Mouse (Mus musculus): ENCODE measurements around the gene Polr3gl. TPM values are rescaled to one million over a fixed set of nuclear protein-coding genes. Genes with fewer than 3 reads are reported as not detected.
A peak's percentile ranks its signal among the peaks of the same experiment; 100 is the strongest.

Gene Polr3gl
- polyA plus RNA-seq, 1 experiment = 111 TPM

GRCm38 (mm10) chr3:96559398-96559910, 34.5 kb downstream of the Polr3gl start:
- TF ChIP-seq POLR2A (IDR thresholded peaks at IDR 0.05; ENCODE audit: borderline replicate concordance, low read depth, low read length) = no peak
- TF ChIP-seq CTCF (IDR thresholded peaks at IDR 0.05; ENCODE audit: low read depth, low read length) = no peak
- Histone ChIP-seq H3K4me3 (ENCODE audit: insufficient read depth, low read length) (peak overlapping the region; percentile 85), H3K27ac (ENCODE audit: insufficient read depth, low read depth, low read length) (peak overlapping the region; percentile 100), H3K4me1 (ENCODE audit: control insufficient read depth, insufficient read depth, low read length) (peaks cover 19% of the 10 kb centered on the region)

GRCm38 (mm10) chr3:96558668-96559196, 35.2 kb downstream of the Polr3gl start:
- Histone ChIP-seq H3K4me3 (ENCODE audit: insufficient read depth, low read length) (peak overlapping the region; percentile 85), H3K27ac (ENCODE audit: insufficient read depth, low read depth, low read length) (peak overlapping the region; percentile 100), H3K4me1 (ENCODE audit: control insufficient read depth, insufficient read depth, low read length) (peaks cover 17% of the 10 kb centered on the region)
- TF ChIP-seq POLR2A (IDR thresholded peaks at IDR 0.05; ENCODE audit: borderline replicate concordance, low read depth, low read length) (no peak), CTCF (IDR thresholded peaks at IDR 0.05; ENCODE audit: low read depth, low read length) (no peak)

GRCm38 (mm10) chr3:96558159-96558558, 35.8 kb downstream of the Polr3gl start:
- peaks cover 16% of the 10 kb centered on the region for H3K4me1 ChIP-seq (ENCODE audit: control insufficient read depth, insufficient read depth, low read length)
- H3K27ac ChIP-seq (ENCODE audit: insufficient read depth, low read depth, low read length) = peak overlapping the region; percentile 100
- no peak for TF ChIP-seq POLR2A (IDR thresholded peaks at IDR 0.05; ENCODE audit: borderline replicate concordance, low read depth, low read length)
- no peak for TF ChIP-seq CTCF (IDR thresholded peaks at IDR 0.05; ENCODE audit: low read depth, low read length)
- peak overlapping the region; percentile 85 for H3K4me3 ChIP-seq (ENCODE audit: insufficient read depth, low read length)

GRCm38 (mm10) chr3:96557694-96558093, 36.3 kb downstream of the Polr3gl start, which contains the start of gene Txnip:
TSS of gene Txnip (plus strand) at chr3:96557957.
- H3K27ac ChIP-seq (ENCODE audit: insufficient read depth, low read depth, low read length) = peak within 1 kb of the TSS; percentile 100
- TF ChIP-seq CTCF (IDR thresholded peaks at IDR 0.05; ENCODE audit: low read depth, low read length) = no peak
- peak; percentile 98 for TF ChIP-seq POLR2A (IDR thresholded peaks at IDR 0.05; ENCODE audit: borderline replicate concordance, low read depth, low read length)
- peak within 1 kb of the TSS; percentile 85 for H3K4me3 ChIP-seq (ENCODE audit: insufficient read depth, low read length)
- H3K4me1 ChIP-seq (ENCODE audit: control insufficient read depth, insufficient read depth, low read length) = peaks cover 16% of the 10 kb centered on the region

- H3K4me1 ChIP-seq (ENCODE audit: control insufficient read depth, insufficient read depth, low read length) = peaks cover 17% of the 10 kb centered on the region
Measured at GRCm38 (mm10) chr3:96556651-96557635, 37.0 kb downstream of the Polr3gl start.

GRCm38 (mm10) chr3:96555999-96556614, 37.9 kb downstream of the Polr3gl start:
- no peak overlapping the region for H3K27ac ChIP-seq (ENCODE audit: insufficient read depth, low read depth, low read length)
- 0 out of 2 replicates have a peak overlapping the region, but pooled peaks have one; percentile 6 for H3K4me3 ChIP-seq (ENCODE audit: insufficient read depth, low read length)
- peaks cover 22% of the 10 kb centered on the region for H3K4me1 ChIP-seq (ENCODE audit: control insufficient read depth, insufficient read depth, low read length)
- TF ChIP-seq CTCF (IDR thresholded peaks at IDR 0.05; ENCODE audit: low read depth, low read length) (no peak), POLR2A (IDR thresholded peaks at IDR 0.05; ENCODE audit: borderline replicate concordance, low read depth, low read length) (no peak)

More at GRCm38 (mm10) chr3:96556651-96557635, 37.0 kb downstream of the Polr3gl start:
- no peak for TF ChIP-seq CTCF (IDR thresholded peaks at IDR 0.05; ENCODE audit: low read depth, low read length)
- no peak for TF ChIP-seq POLR2A (IDR thresholded peaks at IDR 0.05; ENCODE audit: borderline replicate concordance, low read depth, low read length)
- peak overlapping the region; percentile 96 for H3K27ac ChIP-seq (ENCODE audit: insufficient read depth, low read depth, low read length)
- H3K4me3 ChIP-seq (ENCODE audit: insufficient read depth, low read length) = peak overlapping the region; percentile 69

- no peak for TF ChIP-seq POLR2A (IDR thresholded peaks at IDR 0.05; ENCODE audit: borderline replicate concordance, low read depth, low read length)
- TF ChIP-seq CTCF (IDR thresholded peaks at IDR 0.05; ENCODE audit: low read depth, low read length) = no peak
- Histone ChIP-seq H3K4me3 (ENCODE audit: insufficient read depth, low read length) (no peak overlapping the region), H3K27ac (ENCODE audit: insufficient read depth, low read depth, low read length) (no peak overlapping the region), H3K4me1 (ENCODE audit: control insufficient read depth, insufficient read depth, low read length) (peaks cover 22% of the 10 kb centered on the region)
Measured at GRCm38 (mm10) chr3:96555041-96555596, 38.9 kb downstream of the Polr3gl start.

- TF ChIP-seq CTCF (IDR thresholded peaks at IDR 0.05; ENCODE audit: low read depth, low read length) (no peak), POLR2A (IDR thresholded peaks at IDR 0.05; ENCODE audit: borderline replicate concordance, low read depth, low read length) (no peak)
- no peak overlapping the region for H3K4me3 ChIP-seq (ENCODE audit: insufficient read depth, low read length)
- H3K4me1 ChIP-seq (ENCODE audit: control insufficient read depth, insufficient read depth, low read length) = peaks cover 25% of the 10 kb centered on the region
- H3K27ac ChIP-seq (ENCODE audit: insufficient read depth, low read depth, low read length) = no peak overlapping the region
Measured at GRCm38 (mm10) chr3:96554251-96554650, 39.7 kb downstream of the Polr3gl start.

- peak overlapping the region; percentile 26 for H3K27ac ChIP-seq (ENCODE audit: insufficient read depth, low read depth, low read length)
- no peak for TF ChIP-seq CTCF (IDR thresholded peaks at IDR 0.05; ENCODE audit: low read depth, low read length)
- TF ChIP-seq POLR2A (IDR thresholded peaks at IDR 0.05; ENCODE audit: borderline replicate concordance, low read depth, low read length) = no peak
- no peak overlapping the region for H3K4me3 ChIP-seq (ENCODE audit: insufficient read depth, low read length)
- peaks cover 25% of the 10 kb centered on the region for H3K4me1 ChIP-seq (ENCODE audit: control insufficient read depth, insufficient read depth, low read length)
Measured at GRCm38 (mm10) chr3:96553601-96554000, 40.4 kb downstream of the Polr3gl start.
